Mouse (Mus musculus) liver, embryonic 14.5 days (tissue): ENCODE data around the gene Gon4l.

Source experiments
- CTCF ChIP-seq: IDR thresholded peaks from 2 replicates; pipeline ENCODE4 v1.5.1; 2016; ENCODE audit warnings: antibody characterized with exemption, low read depth, control low read depth
- EP300 ChIP-seq: IDR thresholded peaks from 2 replicates; pipeline ENCODE4 v1.6.1; 2016; ENCODE audit warnings: antibody characterized with exemption, low read depth

- TF ChIP-seq EP300: no peak
- no peak for TF ChIP-seq CTCF
Measured at GRCm38 (mm10) chr3:88921411-88921810, 86.4 kb downstream of the Gon4l start.
